Mouse (Mus musculus) olfactory bulb, adult 2 months (tissue): Measurements from ENCODE around the gene Cckbr. TPM values are rescaled to one million over a fixed set of nuclear protein-coding genes. Genes with fewer than 3 reads are reported as not detected.
A peak's percentile ranks its signal among the peaks of the same experiment; 100 is the strongest.

ENCODE experiments used
- H3K27ac ChIP-seq: fragments of 200-500 bp; 2 replicates; pipeline ENCODE4 v1.5.1; 2012; ENCODE audit warnings: low read depth, low read length; ENCODE audit not compliant: insufficient read depth
- H3K4me1 ChIP-seq: fragments of 200-500 bp; 2 replicates; pipeline ENCODE4 v1.6.1; 2012; ENCODE audit warnings: low read length; ENCODE audit not compliant: control insufficient read depth, insufficient read depth
- H3K4me3 ChIP-seq: fragments of 200-500 bp; 2 replicates; pipeline ENCODE4 v1.5.1; 2012; ENCODE audit warnings: mild to moderate bottlenecking, low read depth, low read length, moderate library complexity; ENCODE audit not compliant: insufficient read depth
- CTCF ChIP-seq: fragments of 200-500 bp; IDR thresholded peaks from 2 replicates; pipeline ENCODE4 v1.5.1; 2012; ENCODE audit warnings: low read depth, mild to moderate bottlenecking, low read length, moderate library complexity; ENCODE audit not compliant: insufficient read depth
- POLR2A ChIP-seq: fragments of 200-500 bp; IDR thresholded peaks from 2 replicates; pipeline ENCODE4 v1.6.1; 2012; ENCODE audit warnings: mild to moderate bottlenecking, low read depth, low read length, moderate library complexity; ENCODE audit not compliant: insufficient read depth
- WGBS: fragments of 180-500 bp; shearing (Covaris S2); methylation state at CpG from one replicate; pipeline ENCODE4 v1.1.7; 2018; 5-methylcytosine and 5-hydroxymethylcytosine counted together
- polyA plus RNA-seq: library from polyadenylated mRNA; stranded (reverse); fragments of >200 nt; gene quantifications from 2 replicates; pipeline ENCODE4 v1.2.4, GENCODE M21; 2012; ENCODE audit warnings: low replicate concordance; ENCODE audit not compliant: missing spikeins, insufficient read depth, insufficient read length

The Cckbr gene
- polyA plus RNA-seq, 1 experiment, result not detected

DNA sequence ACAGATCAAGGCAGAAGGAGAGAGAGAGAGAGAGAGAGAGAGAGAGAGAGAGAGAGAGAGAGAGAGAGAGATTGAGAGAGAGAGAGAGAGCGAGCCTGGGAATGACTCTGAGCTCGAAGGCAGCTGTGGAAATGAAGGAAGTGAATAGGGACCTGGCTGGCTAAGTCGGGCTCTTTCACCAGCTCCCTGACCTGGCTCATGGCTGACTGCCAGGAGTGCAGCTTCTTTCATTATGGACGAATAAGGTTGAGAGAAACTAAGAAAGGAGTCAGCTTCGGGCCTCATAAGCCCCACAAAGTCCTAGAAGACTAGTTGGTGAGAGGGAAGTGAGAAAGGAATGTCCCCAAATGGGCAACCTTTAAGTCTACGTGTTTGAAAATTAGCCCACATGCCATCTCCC, 94.7 kb downstream of the Cckbr start:
- 31% methylated on average over 6 of the region's 6 CpGs for WGBS
- peak overlapping the region; percentile 62; the same call in 1 of the 2 replicates for H3K27ac ChIP-seq
- H3K4me1 ChIP-seq, result peaks cover 7% of the 10 kb centered on the region
- H3K4me3 ChIP-seq, result no peak overlapping the region
- TF ChIP-seq CTCF, result no peak
- no peak for TF ChIP-seq POLR2A

Other genes starting within 250 kb of the Cckbr start
- not detected in 2 replicates for gene Olfr685, start 239.7 kb upstream of the Cckbr start, polyA plus RNA-seq
- not detected in 2 replicates for gene Olfr686, start 218.2 kb upstream of the Cckbr start, polyA plus RNA-seq
- not detected in 2 replicates for gene Olfr688, start 137.6 kb upstream of the Cckbr start, polyA plus RNA-seq
- not detected in 2 replicates for gene Olfr689, start 114.6 kb upstream of the Cckbr start, polyA plus RNA-seq
- gene Olfr690, start 91.6 kb upstream of the Cckbr start, polyA plus RNA-seq, result not detected in 2 replicates
- gene Olfr691, start 83.5 kb upstream of the Cckbr start, polyA plus RNA-seq, result not detected in 2 replicates
- gene Olfr692, start 57.5 kb upstream of the Cckbr start, polyA plus RNA-seq, result not detected in 2 replicates
- not detected in 2 replicates for gene Gm5901, start 50.7 kb upstream of the Cckbr start, polyA plus RNA-seq
- gene Fam160a2, start 25.7 kb upstream of the Cckbr start, polyA plus RNA-seq, result not detected in 2 replicates
- not detected in 2 replicates for gene Cnga4, start 21.2 kb upstream of the Cckbr start, polyA plus RNA-seq
- not detected in 2 replicates for gene Cavin3, start 56.6 kb downstream of the Cckbr start, polyA plus RNA-seq
- gene Smpd1, start 128.6 kb downstream of the Cckbr start, polyA plus RNA-seq, result not detected in 2 replicates
- not detected in 2 replicates for gene Apbb1, start 155.9 kb downstream of the Cckbr start, polyA plus RNA-seq
- gene Hpx, start 174.4 kb downstream of the Cckbr start, polyA plus RNA-seq, result not detected in 2 replicates
- not detected in 2 replicates for gene Trim3, start 207.8 kb downstream of the Cckbr start, polyA plus RNA-seq
- gene Timm10b, start 214.3 kb downstream of the Cckbr start, polyA plus RNA-seq, result not detected in 2 replicates
- gene Arfip2, start 214.7 kb downstream of the Cckbr start, polyA plus RNA-seq, result not detected in 2 replicates
- gene Gm45799, start 214.8 kb downstream of the Cckbr start, polyA plus RNA-seq, result not detected in 2 replicates
- gene Dnhd1, start 225.1 kb downstream of the Cckbr start, polyA plus RNA-seq, result not detected in 2 replicates